Mouse (Mus musculus) heart, embryonic 16.5 days (tissue): ENCODE results near the gene Mlx. TPM values are rescaled to one million over a fixed set of nuclear protein-coding genes. Genes with fewer than 3 reads are reported as not detected.

Source experiments
- ATAC-seq: fragments of 200-750 bp; cut with Nextera tagmentation; replicated peaks from 2 replicates; pipeline ENCODE4 v1.8.0; 2017; ENCODE audit warnings: moderate number of reproducible peaks; ENCODE audit not compliant: insufficient read depth, low FRiP score; ENCODE audit errors: extremely low read depth
- H3K27ac ChIP-seq: fragments of 300-500 bp; sonication (generic); 2 replicates; pipeline ENCODE4 v1.5.1; 2014; ENCODE audit warnings: mild to moderate bottlenecking, low read length, control low read depth, moderate library complexity
- H3K27me3 ChIP-seq: fragments of 300-500 bp; sonication (generic); 2 replicates; pipeline ENCODE4 v1.6.1; 2014; ENCODE audit warnings: low read length, mixed read lengths; ENCODE audit not compliant: control insufficient read depth, insufficient read depth
- H3K36me3 ChIP-seq: fragments of 300-500 bp; sonication (generic); 2 replicates; pipeline ENCODE4 v1.6.1; 2014; ENCODE audit not compliant: control insufficient read depth, insufficient read depth
- H3K4me1 ChIP-seq: fragments of 300-500 bp; sonication (generic); 2 replicates; pipeline ENCODE4 v1.6.1; 2014; ENCODE audit warnings: low read length, mixed read lengths; ENCODE audit not compliant: control insufficient read depth, insufficient read depth
- H3K4me2 ChIP-seq: fragments of 300-500 bp; sonication (generic); 2 replicates; pipeline ENCODE4 v1.6.1; 2014; ENCODE audit warnings: low read depth, mild to moderate bottlenecking, control low read depth, low read length
- H3K4me3 ChIP-seq: fragments of 300-500 bp; sonication (generic); 2 replicates; pipeline ENCODE4 v1.5.1; 2014; ENCODE audit warnings: mild to moderate bottlenecking, control low read depth, low read length
- H3K9ac ChIP-seq: fragments of 300-500 bp; sonication (generic); 2 replicates; pipeline ENCODE4 v1.6.1; 2014; ENCODE audit warnings: low read length, control low read depth
- H3K9me3 ChIP-seq: fragments of 300-500 bp; sonication (generic); replicated peaks from 2 replicates; pipeline ENCODE4 v1.6.1; 2016; ENCODE audit warnings: low read length; ENCODE audit not compliant: control insufficient read depth
- WGBS: fragments of 180-500 bp; shearing (Covaris S2); extraction: QIAGEN DNeasy Blood & Tissue Kit; methylation state at CpG from one replicate; pipeline ENCODE4 v1.1.7; 2014; 5-methylcytosine and 5-hydroxymethylcytosine counted together
- polyA plus RNA-seq: library from polyadenylated mRNA; unstranded; fragments of >200 nt; fragmentation: Nextera tagmentation; extraction: Ambion mirVana; gene quantifications from 2 replicates; pipeline ENCODE4 v1.2.1, GENCODE M21; 2015

Mlx gene
- 38.6 and 41.7 TPM in 2 replicates for polyA plus RNA-seq

DNA sequence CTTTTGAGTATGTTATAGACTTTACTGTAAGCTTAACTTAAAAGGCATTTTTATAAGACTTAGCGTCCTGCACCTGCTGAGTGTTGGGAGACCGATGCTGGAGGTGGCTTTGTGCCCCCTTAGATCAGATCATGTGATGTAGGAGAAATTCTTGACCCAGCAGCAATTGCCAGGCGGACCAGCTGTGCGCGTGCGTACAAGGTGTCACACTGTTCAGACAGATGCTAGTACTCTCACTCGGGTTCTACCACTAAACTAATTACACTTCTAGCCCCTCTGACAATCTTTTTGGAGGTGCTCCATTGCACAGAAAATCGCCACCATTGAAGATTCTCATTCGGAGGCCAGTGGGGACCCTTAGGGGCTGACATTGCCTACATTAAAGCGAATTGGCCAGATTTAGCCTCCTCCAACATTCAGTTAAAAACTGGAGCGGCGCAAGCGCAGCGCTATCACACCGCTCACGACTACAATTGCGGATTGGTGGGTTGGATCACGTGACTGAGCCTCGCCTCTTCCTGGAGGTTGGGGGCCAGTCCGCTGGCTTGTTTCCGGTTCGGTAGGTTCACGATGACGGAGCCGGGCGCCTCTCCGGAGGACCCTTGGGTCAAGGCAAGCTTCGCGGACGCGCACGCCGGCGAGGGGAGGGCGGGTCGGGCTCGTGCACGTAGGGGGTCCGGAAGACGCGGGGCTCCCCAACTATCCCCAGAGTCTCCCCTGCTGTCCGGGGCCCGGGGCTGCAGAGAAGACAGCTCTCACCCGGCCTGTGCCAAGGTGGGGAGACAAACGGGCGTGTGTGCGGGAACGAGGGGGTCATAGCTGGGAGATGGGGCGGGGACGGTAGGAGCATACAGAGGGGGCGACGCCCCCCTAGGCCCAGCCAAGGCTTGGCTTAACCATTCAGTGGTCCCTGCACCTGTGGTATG, at the start of gene Mlx:
Mlx (plus strand) TSS at position 522 of the 926 bp plus-strand sequence.
- peaks cover 24% of the 10 kb centered on the region for H3K4me1 ChIP-seq
- peak; percentile 79 for ATAC-seq
- H3K27ac ChIP-seq: peak within 1 kb of the TSS; percentile 88
- peaks cover 31% of the 10 kb centered on the region for H3K36me3 ChIP-seq
- H3K4me3 ChIP-seq: peak within 1 kb of the TSS; percentile 90
- WGBS: 2% methylated on average over 52 of the region's 52 CpGs
- H3K27me3 ChIP-seq: no peaks in the 10 kb centered on the region
- H3K9ac ChIP-seq: peak within 1 kb of the TSS; percentile 83
- H3K4me2 ChIP-seq: peak within 1 kb of the TSS; percentile 86
- no peaks in the 10 kb centered on the region for H3K9me3 ChIP-seq

GRCm38 (mm10) chr11:101037795-101038194, 49.3 kb upstream of the Mlx start:
- Histone ChIP-seq H3K4me2 (no peak overlapping the region), H3K4me1 (no peaks in the 10 kb centered on the region), H3K4me3 (no peak overlapping the region), H3K9ac (no peak overlapping the region), H3K27me3 (no peaks in the 10 kb centered on the region), H3K27ac (no peak overlapping the region), H3K9me3 (no peaks in the 10 kb centered on the region), H3K36me3 (peaks cover 47% of the 10 kb centered on the region)
- no peak for ATAC-seq
- WGBS: 72% methylated on average over 10 of the region's 10 CpGs

- Histone ChIP-seq H3K36me3 (peaks cover 60% of the 10 kb centered on the region), H3K4me2 (no peak overlapping the region), H3K9me3 (no peaks in the 10 kb centered on the region), H3K27ac (no peak overlapping the region), H3K27me3 (no peaks in the 10 kb centered on the region), H3K4me1 (peaks cover 4% of the 10 kb centered on the region), H3K9ac (no peak overlapping the region), H3K4me3 (no peak overlapping the region)
- no peak for ATAC-seq
- WGBS: 88% methylated on average over 4 of the region's 4 CpGs
Observed at GRCm38 (mm10) chr11:101045826-101046225, 41.3 kb upstream of the Mlx start.

- H3K27ac ChIP-seq: no peak overlapping the region
- H3K36me3 ChIP-seq: peaks cover 59% of the 10 kb centered on the region
- H3K4me2 ChIP-seq: no peak overlapping the region
- WGBS: 33% methylated on average over 9 of the region's 9 CpGs
- peaks cover 11% of the 10 kb centered on the region for H3K4me1 ChIP-seq
- H3K9ac ChIP-seq: no peak overlapping the region
- H3K27me3 ChIP-seq: no peaks in the 10 kb centered on the region
- no peak overlapping the region for H3K4me3 ChIP-seq
- ATAC-seq: no peak
- H3K9me3 ChIP-seq: no peaks in the 10 kb centered on the region
Observed at GRCm38 (mm10) chr11:101046440-101046839, 40.6 kb upstream of the Mlx start.

DNA sequence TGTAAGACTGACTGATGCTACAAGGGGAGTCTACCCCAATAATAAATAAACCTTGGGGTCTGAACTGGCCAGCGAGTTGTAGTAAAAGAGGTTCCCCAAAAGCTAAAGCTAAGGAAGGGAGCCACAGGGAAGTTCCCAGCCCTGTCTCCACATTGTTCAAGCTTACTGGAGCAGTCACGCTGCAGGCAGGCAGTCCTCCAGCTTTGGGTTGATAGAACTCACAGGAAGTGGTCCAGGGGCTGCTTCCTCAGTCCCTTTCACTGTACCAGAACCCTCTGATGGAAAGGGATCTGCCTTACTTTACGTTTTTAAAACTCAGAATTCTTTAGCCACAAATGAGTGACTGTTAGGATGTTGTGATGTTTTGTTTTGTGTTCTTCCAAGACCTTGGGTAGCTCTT, 39.6 kb upstream of the Mlx start:
- no peaks in the 10 kb centered on the region for H3K9me3 ChIP-seq
- peaks cover 14% of the 10 kb centered on the region for H3K4me1 ChIP-seq
- no peaks in the 10 kb centered on the region for H3K27me3 ChIP-seq
- no peak overlapping the region for H3K4me3 ChIP-seq
- no peak overlapping the region for H3K4me2 ChIP-seq
- H3K36me3 ChIP-seq: peaks cover 59% of the 10 kb centered on the region
- 71% methylated on average over 3 of the region's 3 CpGs for WGBS
- ATAC-seq: no peak
- no peak overlapping the region for H3K27ac ChIP-seq
- H3K9ac ChIP-seq: no peak overlapping the region

GRCm38 (mm10) chr11:101050359-101050758, 36.7 kb upstream of the Mlx start:
- H3K27me3 ChIP-seq: no peaks in the 10 kb centered on the region
- no peak for ATAC-seq
- H3K4me2 ChIP-seq: no peak overlapping the region
- H3K27ac ChIP-seq: no peak overlapping the region
- no peak overlapping the region for H3K9ac ChIP-seq
- WGBS: 89% methylated on average over 9 of the region's 9 CpGs
- no peak overlapping the region for H3K4me3 ChIP-seq
- H3K9me3 ChIP-seq: 0 out of 2 replicates have a peak, but pooled peaks cover 4% of the 10 kb centered on the region
- peaks cover 15% of the 10 kb centered on the region for H3K4me1 ChIP-seq
- peaks cover 42% of the 10 kb centered on the region for H3K36me3 ChIP-seq

GRCm38 (mm10) chr11:101051051-101051493, 36.0 kb upstream of the Mlx start:
- H3K4me3 ChIP-seq: no peak overlapping the region
- peak overlapping the region; percentile 32; the same call in 1 of the 2 replicates for H3K27ac ChIP-seq
- ATAC-seq: no peak
- WGBS: 73% methylated on average over 6 of the region's 6 CpGs
- no peaks in the 10 kb centered on the region for H3K27me3 ChIP-seq
- 0 out of 2 replicates have a peak, but pooled peaks cover 4% of the 10 kb centered on the region for H3K9me3 ChIP-seq
- H3K4me2 ChIP-seq: no peak overlapping the region
- peaks cover 20% of the 10 kb centered on the region for H3K4me1 ChIP-seq
- peaks cover 35% of the 10 kb centered on the region for H3K36me3 ChIP-seq
- H3K9ac ChIP-seq: 0 out of 2 replicates have a peak overlapping the region, but pooled peaks have one; percentile 13

DNA sequence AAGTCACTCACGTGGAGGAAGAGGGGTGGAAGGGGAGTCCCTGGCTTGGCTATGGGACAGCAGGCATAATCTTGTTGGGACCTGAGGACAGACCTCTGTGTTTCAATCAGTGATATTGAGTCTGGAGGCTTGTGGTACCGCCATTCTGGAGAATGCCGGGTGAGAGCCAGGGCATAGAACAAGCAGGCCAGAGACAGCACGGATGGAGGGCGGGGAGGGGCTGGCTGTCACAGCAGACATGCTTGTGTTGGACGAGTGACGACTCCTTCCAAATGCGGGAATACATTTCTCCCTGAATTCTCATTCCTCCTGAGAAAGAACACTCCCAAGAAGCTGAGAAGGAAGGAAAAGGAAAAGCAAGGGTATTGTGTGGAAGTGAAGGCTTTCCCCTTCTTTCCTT, 35.5 kb upstream of the Mlx start:
- Histone ChIP-seq H3K4me3 (no peak overlapping the region), H3K4me2 (no peak overlapping the region), H3K27ac (peak overlapping the region; percentile 32; the same call in 1 of the 2 replicates), H3K9me3 (0 out of 2 replicates have a peak, but pooled peaks cover 4% of the 10 kb centered on the region), H3K4me1 (peaks cover 23% of the 10 kb centered on the region), H3K9ac (peak overlapping the region; percentile 26; the same call in 1 of the 2 replicates), H3K27me3 (no peaks in the 10 kb centered on the region), H3K36me3 (peaks cover 30% of the 10 kb centered on the region)
- ATAC-seq: no peak
- WGBS: 70% methylated on average over 8 of the region's 8 CpGs
